Mouse (Mus musculus) limb, embryonic 10.5 days (tissue): Measurements from ENCODE around the gene Fancf. TPM values are rescaled to one million over a fixed set of nuclear protein-coding genes. Genes with fewer than 3 reads are reported as not detected.

Source experiments
- DNase-seq: peaks from one replicate; pipeline ENCODE4 v3.0.0-alpha.2; 2017; ENCODE audit warnings: low spot score
- H3K27ac ChIP-seq: fragments of 300-500 bp; sonication (generic); 2 replicates; pipeline ENCODE4 v1.5.1; 2016; ENCODE audit warnings: mild to moderate bottlenecking
- H3K27me3 ChIP-seq: fragments of 300-500 bp; sonication (generic); 2 replicates; pipeline ENCODE4 v1.6.1; 2016; ENCODE audit warnings: low read depth, mild to moderate bottlenecking; ENCODE audit not compliant: poor library complexity, severe bottlenecking
- H3K36me3 ChIP-seq: fragments of 300-500 bp; sonication (generic); 2 replicates; pipeline ENCODE4 v1.6.1; 2016; ENCODE audit warnings: mild to moderate bottlenecking, moderate library complexity
- H3K4me1 ChIP-seq: fragments of 300-500 bp; sonication (generic); 2 replicates; pipeline ENCODE4 v1.6.1; 2016
- H3K4me3 ChIP-seq: fragments of 300-500 bp; sonication (generic); 2 replicates; pipeline ENCODE4 v1.5.1; 2016; ENCODE audit warnings: mild to moderate bottlenecking, moderate library complexity
- H3K9me3 ChIP-seq: fragments of 300-500 bp; sonication (generic); replicated peaks from 2 replicates; pipeline ENCODE4 v1.6.1; 2016; ENCODE audit warnings: mild to moderate bottlenecking
- WGBS: fragments of 180-500 bp; shearing (Covaris S2); methylation state at CpG from one replicate; pipeline ENCODE4 v1.1.7; 2016; 5-methylcytosine and 5-hydroxymethylcytosine counted together
- polyA plus RNA-seq: library from polyadenylated mRNA; unstranded; fragments of >200 nt; fragmentation: Nextera tagmentation; extraction: Ambion mirVana; gene quantifications from 2 replicates; pipeline ENCODE4 v1.2.1, GENCODE M21; 2016

Gene Fancf
- 12.3 and 14.2 TPM in 2 replicates for polyA plus RNA-seq

GRCm38 (mm10) chr7:51862097-51862492 lies at the start of gene Fancf:
Gene Fancf (minus strand): TSS chr7:51862267.
- under 1% methylated on average over 43 of the region's 43 CpGs for WGBS
- Histone ChIP-seq H3K4me3 (peak within 1 kb of the TSS; percentile 74), H3K9me3 (no peaks in the 10 kb centered on the region), H3K27ac (peak within 1 kb of the TSS; percentile 99), H3K27me3 (no peaks in the 10 kb centered on the region), H3K36me3 (peaks cover 45% of the 10 kb centered on the region), H3K4me1 (peaks cover 42% of the 10 kb centered on the region)
- peak; percentile 95 for DNase-seq

GRCm38 (mm10) chr7:51899066-51899465 lies 37.0 kb upstream of the Fancf start:
- 70% methylated on average over 6 of the region's 6 CpGs for WGBS
- Histone ChIP-seq H3K27ac (peak overlapping the region; percentile 34; the same call in 1 of the 2 replicates), H3K9me3 (no peaks in the 10 kb centered on the region), H3K27me3 (no peaks in the 10 kb centered on the region), H3K4me3 (no peak overlapping the region), H3K36me3 (0 out of 2 replicates have a peak, but pooled peaks cover 3% of the 10 kb centered on the region), H3K4me1 (peaks cover 23% of the 10 kb centered on the region)
- no peak for DNase-seq

GRCm38 (mm10) chr7:51894939-51895338 lies 32.9 kb upstream of the Fancf start:
- Histone ChIP-seq H3K9me3 (no peaks in the 10 kb centered on the region), H3K4me1 (peaks cover 41% of the 10 kb centered on the region), H3K27ac (peak overlapping the region; percentile 87), H3K36me3 (0 out of 2 replicates have a peak, but pooled peaks cover 3% of the 10 kb centered on the region), H3K27me3 (no peaks in the 10 kb centered on the region), H3K4me3 (no peak overlapping the region)
- WGBS = 48% methylated on average over 2 of the region's 2 CpGs
- DNase-seq = peak; percentile 37

- DNase-seq = no peak
- Histone ChIP-seq H3K4me3 (no peak overlapping the region), H3K9me3 (no peaks in the 10 kb centered on the region), H3K27ac (peak overlapping the region; percentile 87), H3K27me3 (no peaks in the 10 kb centered on the region), H3K4me1 (peaks cover 39% of the 10 kb centered on the region), H3K36me3 (0 out of 2 replicates have a peak, but pooled peaks cover 3% of the 10 kb centered on the region)
- WGBS = 66% methylated on average over 4 of the region's 4 CpGs
Measured at GRCm38 (mm10) chr7:51894133-51894801, 32.2 kb upstream of the Fancf start.

- no peak for DNase-seq
- no peak overlapping the region for H3K27ac ChIP-seq
- H3K27me3 ChIP-seq = no peaks in the 10 kb centered on the region
- no peak overlapping the region for H3K4me3 ChIP-seq
- peaks cover 47% of the 10 kb centered on the region for H3K4me1 ChIP-seq
- 88% methylated on average over 4 of the region's 4 CpGs for WGBS
- 0 out of 2 replicates have a peak, but pooled peaks cover 3% of the 10 kb centered on the region for H3K36me3 ChIP-seq
- no peaks in the 10 kb centered on the region for H3K9me3 ChIP-seq
Measured at GRCm38 (mm10) chr7:51893008-51893407, 30.9 kb upstream of the Fancf start.

- Histone ChIP-seq H3K4me3 (no peak overlapping the region), H3K27ac (peak overlapping the region; percentile 56; the same call in 1 of the 2 replicates), H3K4me1 (peaks cover 53% of the 10 kb centered on the region), H3K27me3 (no peaks in the 10 kb centered on the region), H3K9me3 (no peaks in the 10 kb centered on the region), H3K36me3 (0 out of 2 replicates have a peak, but pooled peaks cover 2% of the 10 kb centered on the region)
- WGBS = 92% methylated on average over 1 of the region's 1 CpGs
- DNase-seq = no peak
Measured at GRCm38 (mm10) chr7:51892224-51892965, 30.3 kb upstream of the Fancf start.

- no peaks in the 10 kb centered on the region for H3K9me3 ChIP-seq
- WGBS = 92% methylated on average over 7 of the region's 7 CpGs
Measured at GRCm38 (mm10) chr7:51889601-51890000, 27.5 kb upstream of the Fancf start.

GRCm38 (mm10) chr7:51887678-51888567 lies 25.9 kb upstream of the Fancf start:
- Histone ChIP-seq H3K36me3 (no peaks in the 10 kb centered on the region), H3K4me3 (no peak overlapping the region), H3K27me3 (no peaks in the 10 kb centered on the region), H3K4me1 (peaks cover 30% of the 10 kb centered on the region), H3K27ac (peak overlapping the region; percentile 64), H3K9me3 (no peaks in the 10 kb centered on the region)
- peak; percentile 35 for DNase-seq
- 70% methylated on average over 11 of the region's 11 CpGs for WGBS

More at GRCm38 (mm10) chr7:51889601-51890000, 27.5 kb upstream of the Fancf start:
- DNase-seq = no peak
- peaks cover 40% of the 10 kb centered on the region for H3K4me1 ChIP-seq
- no peak overlapping the region for H3K27ac ChIP-seq
- H3K27me3 ChIP-seq = no peaks in the 10 kb centered on the region
- no peaks in the 10 kb centered on the region for H3K36me3 ChIP-seq
- H3K4me3 ChIP-seq = no peak overlapping the region

- no peak for DNase-seq
- WGBS = 72% methylated on average over 3 of the region's 3 CpGs
- Histone ChIP-seq H3K27ac (no peak overlapping the region), H3K36me3 (no peaks in the 10 kb centered on the region), H3K27me3 (no peaks in the 10 kb centered on the region), H3K4me1 (peaks cover 22% of the 10 kb centered on the region), H3K9me3 (no peaks in the 10 kb centered on the region), H3K4me3 (no peak overlapping the region)
Measured at GRCm38 (mm10) chr7:51885345-51885744, 23.3 kb upstream of the Fancf start.

GRCm38 (mm10) chr7:51880121-51880520 lies 18.1 kb upstream of the Fancf start:
- Histone ChIP-seq H3K27ac (peak overlapping the region; percentile 97), H3K4me3 (peak overlapping the region; percentile 61; the same call in 1 of the 2 replicates)
- no peak for DNase-seq

GRCm38 (mm10) chr7:51879136-51879723 lies 17.2 kb upstream of the Fancf start:
- WGBS = under 1% methylated on average over 17 of the region's 17 CpGs
- DNase-seq = peak; percentile 75
- Histone ChIP-seq H3K9me3 (no peaks in the 10 kb centered on the region), H3K27me3 (no peaks in the 10 kb centered on the region), H3K27ac (peak overlapping the region; percentile 97), H3K4me1 (peaks cover 31% of the 10 kb centered on the region), H3K4me3 (peak overlapping the region; percentile 61), H3K36me3 (no peaks in the 10 kb centered on the region)

More at GRCm38 (mm10) chr7:51880121-51880520, 18.1 kb upstream of the Fancf start:
- H3K27me3 ChIP-seq = no peaks in the 10 kb centered on the region
- 82% methylated on average over 4 of the region's 4 CpGs for WGBS
- H3K4me1 ChIP-seq = peaks cover 31% of the 10 kb centered on the region
- no peaks in the 10 kb centered on the region for H3K9me3 ChIP-seq
- H3K36me3 ChIP-seq = no peaks in the 10 kb centered on the region

- 1% methylated on average over 8 of the region's 8 CpGs for WGBS
- peak; percentile 46 for DNase-seq
- Histone ChIP-seq H3K36me3 (no peaks in the 10 kb centered on the region), H3K9me3 (no peaks in the 10 kb centered on the region), H3K27ac (peak overlapping the region; percentile 97), H3K4me1 (peaks cover 31% of the 10 kb centered on the region), H3K27me3 (no peaks in the 10 kb centered on the region), H3K4me3 (peak overlapping the region; percentile 61)
Measured at GRCm38 (mm10) chr7:51878730-51879129, 16.7 kb upstream of the Fancf start.
